Mouse (Mus musculus): Measurements from ENCODE around the gene Camk2b.
"Not testable (repeated sequence)": the region's sequence is repeated elsewhere in the genome, so short reads cannot be mapped to it uniquely, and the experiment has no call there.

DNA sequence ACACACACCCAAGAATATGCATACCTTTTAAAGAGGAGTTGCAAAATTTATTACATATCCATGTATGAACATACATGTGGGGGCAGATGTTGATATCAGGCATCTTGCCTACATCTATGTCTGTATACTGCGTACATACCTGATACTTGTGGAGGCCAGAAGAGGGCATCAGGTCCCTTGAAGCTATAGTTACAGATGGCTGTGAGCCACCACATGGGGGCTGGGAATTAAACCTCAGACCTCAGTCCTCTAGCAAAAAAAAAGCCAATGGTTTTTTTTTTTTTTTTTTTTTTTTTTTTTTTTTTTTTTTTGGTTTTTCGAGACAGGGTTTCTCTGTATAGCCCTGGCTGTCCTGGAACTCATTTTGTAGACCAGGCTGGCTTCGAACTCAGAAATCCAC is 30.5 kb upstream of the Camk2b start:
- TF ChIP-seq CTCF (IDR thresholded peaks at IDR 0.05; ENCODE audit: borderline replicate concordance, insufficient read depth, low read depth, low read length); POLR2A (IDR thresholded peaks at IDR 0.05; ENCODE audit: borderline replicate concordance, insufficient read depth, low read length): not testable (repeated sequence)
